Mouse (Mus musculus) myocyte (in vitro differentiated cells): Measurements from ENCODE around the gene Uvrag. TPM values are rescaled to one million over a fixed set of nuclear protein-coding genes. Genes with fewer than 3 reads are reported as not detected.

Experiments used
- H3K27me3 ChIP-seq: one replicate; pipeline ENCODE4 v1.6.1; 2011; ENCODE audit not compliant: control insufficient read depth, insufficient read depth, insufficient read length
- H3K36me3 ChIP-seq: one replicate; pipeline ENCODE4 v1.6.1; 2011; ENCODE audit not compliant: control insufficient read depth, insufficient read depth
- H3K4me2 ChIP-seq: one replicate; pipeline ENCODE4 v1.6.1; 2011; ENCODE audit warnings: low read depth, control low read depth
- H3K4me3 ChIP-seq: one replicate; pipeline ENCODE4 v1.5.1; 2011; ENCODE audit warnings: mild to moderate bottlenecking, control low read depth, moderate library complexity
- H3K79me2 ChIP-seq: one replicate; pipeline ENCODE4 v1.6.1; 2011; ENCODE audit not compliant: control insufficient read depth, insufficient read depth
- H3ac ChIP-seq: one replicate; pipeline ENCODE4 v1.6.1; 2011; ENCODE audit not compliant: control insufficient read depth, insufficient read length
- CEBPB ChIP-seq: IDR thresholded peaks from 2 replicates; pipeline ENCODE4 v1.6.1; 2011; ENCODE audit warnings: mild to moderate bottlenecking, moderate library complexity; ENCODE audit not compliant: poor library complexity, insufficient read depth, severe bottlenecking
- E2F4 ChIP-seq: IDR thresholded peaks from one replicate; pipeline ENCODE4 v1.6.1; 2011; ENCODE audit warnings: mild to moderate bottlenecking, control low read depth, moderate library complexity; ENCODE audit not compliant: insufficient read depth
- MAX ChIP-seq: IDR thresholded peaks from one replicate; pipeline ENCODE4 v1.6.1; 2011; ENCODE audit warnings: low read depth, mild to moderate bottlenecking, control low read depth
- MYOD1 ChIP-seq, 3 experiments: IDR thresholded peaks; one replicate each; pipeline ENCODE4 v1.6.1; 2011; ENCODE audit warnings: control low read depth in 2 of 3, low read depth in 2 of 3, mild to moderate bottlenecking in 2 of 3, moderate library complexity in 1 of 3; ENCODE audit not compliant: insufficient read length in 2 of 3, control insufficient read depth in 1 of 3
- MYOG ChIP-seq, 3 experiments: IDR thresholded peaks; one replicate each; pipeline ENCODE4 v1.6.1; 2011; ENCODE audit warnings: control low read depth in 2 of 3, low read depth in 2 of 3, mild to moderate bottlenecking in 2 of 3; ENCODE audit not compliant: insufficient read length in 2 of 3, control insufficient read depth in 1 of 3, insufficient read depth in 1 of 3
- POLR2A ChIP-seq: IDR thresholded peaks from one replicate; pipeline ENCODE4 v1.6.1; 2011; ENCODE audit warnings: low read depth, mild to moderate bottlenecking, control low read depth, moderate library complexity; ENCODE audit not compliant: insufficient read length
- POLR2AphosphoS2 ChIP-seq: IDR thresholded peaks from one replicate; pipeline ENCODE4 v1.6.1; 2011; ENCODE audit warnings: low read depth, control low read depth; ENCODE audit not compliant: insufficient read length
- REST ChIP-seq: IDR thresholded peaks from one replicate; pipeline ENCODE4 v1.6.1; 2011; ENCODE audit warnings: mild to moderate bottlenecking, control low read depth, moderate library complexity; ENCODE audit not compliant: insufficient read depth, insufficient read length
- SRF ChIP-seq: IDR thresholded peaks from one replicate; pipeline ENCODE4 v1.6.1; 2011; ENCODE audit warnings: low read depth; ENCODE audit not compliant: control insufficient read depth, insufficient read length
- TCF12 ChIP-seq: IDR thresholded peaks from one replicate; pipeline ENCODE4 v1.6.1; 2011; ENCODE audit warnings: mild to moderate bottlenecking, control low read depth; ENCODE audit not compliant: poor library complexity, insufficient read depth, severe bottlenecking
- TCF3 ChIP-seq: IDR thresholded peaks from one replicate; pipeline ENCODE4 v1.6.1; 2011; ENCODE audit warnings: low read depth, control low read depth; ENCODE audit not compliant: insufficient read length
- USF1 ChIP-seq: IDR thresholded peaks from one replicate; pipeline ENCODE4 v1.6.1; 2011; ENCODE audit warnings: low read depth, mild to moderate bottlenecking, control low read depth, moderate library complexity
- polyA plus RNA-seq: library from polyadenylated mRNA; unstranded; fragments of >200 nt; fragmentation: generic; extraction: Trizol; gene quantifications from one replicate; pipeline ENCODE4 v1.2.1, GENCODE M21; 2012; ENCODE audit warnings: missing spikeins

The Uvrag gene
- polyA plus RNA-seq, 1 experiment: 9.0 TPM

DNA sequence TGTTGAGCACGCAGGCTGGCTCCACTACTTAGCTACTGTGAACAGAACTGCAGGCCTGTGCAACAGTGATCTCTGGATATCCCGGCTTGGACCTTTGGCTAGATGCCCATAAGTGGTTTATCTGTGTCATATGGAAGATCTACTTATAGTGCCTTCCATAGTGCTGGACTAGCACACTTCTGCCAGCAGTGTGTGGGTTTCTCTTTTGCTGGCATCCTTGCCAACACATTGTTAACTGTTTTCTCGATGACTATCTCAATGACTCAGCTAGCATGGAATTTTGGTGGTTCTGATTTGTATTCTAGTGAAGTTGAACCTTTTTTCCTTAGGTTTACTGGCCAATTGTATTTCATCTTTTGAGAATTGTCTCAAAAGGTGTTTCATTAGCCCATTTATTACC is 117.0 kb downstream of the Uvrag start:
- H3ac ChIP-seq: no peak overlapping the region
- no peaks in the 10 kb centered on the region for H3K79me2 ChIP-seq
- TF ChIP-seq CEBPB: no peak
- TF ChIP-seq SRF: no peak
- TF ChIP-seq MYOG (IDR thresholded peaks at IDR 0.05; ENCODE audit: control insufficient read depth in 1 of 3, insufficient read depth in 1 of 3, insufficient read length in 2 of 3, low read depth in 2 of 3): no peak
- no peak for TF ChIP-seq POLR2AphosphoS2
- TF ChIP-seq MAX: no peak
- H3K36me3 ChIP-seq: no peaks in the 10 kb centered on the region
- peak overlapping the region; percentile 21 for H3K4me2 ChIP-seq
- H3K4me3 ChIP-seq: no peak overlapping the region
- no peaks in the 10 kb centered on the region for H3K27me3 ChIP-seq

- Histone ChIP-seq H3K4me2 (no peak overlapping the region), H3ac (no peak overlapping the region), H3K36me3 (no peaks in the 10 kb centered on the region), H3K79me2 (no peaks in the 10 kb centered on the region), H3K4me3 (no peak overlapping the region), H3K27me3 (no peaks in the 10 kb centered on the region)
- no peak for TF ChIP-seq TCF3
- no peak for TF ChIP-seq CEBPB
- TF ChIP-seq USF1: no peak
- no peak for TF ChIP-seq MAX
- TF ChIP-seq MYOG (IDR thresholded peaks at IDR 0.05; ENCODE audit: control insufficient read depth in 1 of 3, insufficient read depth in 1 of 3, insufficient read length in 2 of 3, low read depth in 2 of 3): no peak
- TF ChIP-seq SRF: no peak
- TF ChIP-seq MYOD1 (IDR thresholded peaks at IDR 0.05; ENCODE audit: control insufficient read depth in 1 of 3, insufficient read length in 2 of 3, low read depth in 2 of 3): no peak
- TF ChIP-seq TCF12: no peak
- TF ChIP-seq POLR2AphosphoS2: no peak
Measured at GRCm38 (mm10) chr7:99021277-99021676, 119.7 kb downstream of the Uvrag start.

DNA sequence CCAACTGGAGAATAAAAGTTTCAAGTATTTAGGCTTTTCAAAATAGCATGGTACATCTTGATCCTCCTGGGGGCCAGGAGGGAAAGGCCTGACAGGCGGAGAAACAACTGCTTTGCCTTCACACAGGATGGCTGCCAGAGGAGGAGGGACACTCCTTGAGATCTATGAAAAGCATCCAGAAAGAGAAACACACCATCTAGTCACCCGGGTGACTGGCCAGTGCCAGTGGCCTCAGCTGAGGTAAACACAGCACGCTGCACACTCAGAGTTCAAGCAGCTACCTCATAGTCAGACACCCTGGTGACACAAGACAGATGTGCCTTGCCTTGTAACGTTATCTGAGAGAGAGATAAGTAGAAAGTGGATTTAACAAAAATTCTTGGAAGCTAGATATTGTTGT is 120.6 kb downstream of the Uvrag start:
- TF ChIP-seq MYOG (IDR thresholded peaks at IDR 0.05; ENCODE audit: control insufficient read depth in 1 of 3, insufficient read depth in 1 of 3, insufficient read length in 2 of 3, low read depth in 2 of 3) (no peak), SRF (no peak), MYOD1 (IDR thresholded peaks at IDR 0.05; ENCODE audit: control insufficient read depth in 1 of 3, insufficient read length in 2 of 3, low read depth in 2 of 3) (no peak), E2F4 (no peak), POLR2A (no peak), REST (no peak), MAX (no peak), TCF12 (no peak), CEBPB (no peak), POLR2AphosphoS2 (no peak), USF1 (no peak)
- no peaks in the 10 kb centered on the region for H3K79me2 ChIP-seq
- H3K4me3 ChIP-seq: no peak overlapping the region
- no peak overlapping the region for H3K4me2 ChIP-seq
- no peaks in the 10 kb centered on the region for H3K27me3 ChIP-seq
- no peaks in the 10 kb centered on the region for H3K36me3 ChIP-seq
- no peak overlapping the region for H3ac ChIP-seq

DNA sequence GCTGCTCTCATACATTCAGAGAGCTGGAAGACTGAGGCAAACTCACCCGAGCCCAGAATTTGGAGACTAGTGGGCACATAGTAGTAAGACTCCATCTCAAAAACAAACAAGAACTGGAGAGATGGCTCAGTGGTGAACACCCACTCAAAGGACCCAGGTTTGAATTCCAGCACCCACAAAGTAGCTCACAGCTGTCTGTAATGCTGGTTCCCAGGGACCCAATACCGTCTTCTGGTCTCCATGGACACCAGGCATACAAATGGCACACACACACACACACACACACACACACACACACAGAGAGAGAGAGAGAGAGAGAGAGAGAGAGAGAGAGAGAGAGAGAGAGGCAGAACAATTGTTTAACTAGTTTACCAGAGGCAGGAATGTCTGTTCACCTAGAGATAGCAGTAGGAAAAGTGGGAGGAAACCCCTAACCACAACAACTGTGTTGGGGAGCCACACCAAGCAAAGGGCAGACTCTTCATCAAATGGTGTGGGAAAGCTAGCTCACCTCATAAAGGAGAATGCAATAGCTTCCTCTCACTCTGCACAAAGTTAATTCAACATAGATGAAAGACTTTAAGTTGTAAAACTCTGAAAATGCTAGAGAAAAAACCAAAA is 123.6 kb downstream of the Uvrag start:
- Histone ChIP-seq H3K36me3 (no peaks in the 10 kb centered on the region), H3ac (no peak overlapping the region), H3K4me3 (no peak overlapping the region), H3K4me2 (no peak overlapping the region), H3K79me2 (no peaks in the 10 kb centered on the region), H3K27me3 (no peaks in the 10 kb centered on the region)
- no peak for TF ChIP-seq E2F4
- TF ChIP-seq MAX: no peak
- no peak for TF ChIP-seq MYOD1 (IDR thresholded peaks at IDR 0.05; ENCODE audit: control insufficient read depth in 1 of 3, insufficient read length in 2 of 3, low read depth in 2 of 3)
- no peak for TF ChIP-seq SRF
- TF ChIP-seq TCF12: no peak
- no peak for TF ChIP-seq POLR2A
- no peak for TF ChIP-seq TCF3
- TF ChIP-seq CEBPB: no peak
- no peak for TF ChIP-seq REST

- Histone ChIP-seq H3ac (no peak overlapping the region), H3K4me2 (no peak overlapping the region), H3K79me2 (no peaks in the 10 kb centered on the region), H3K27me3 (no peaks in the 10 kb centered on the region), H3K4me3 (no peak overlapping the region), H3K36me3 (no peaks in the 10 kb centered on the region)
- TF ChIP-seq CEBPB (no peak), MYOG (IDR thresholded peaks at IDR 0.05; ENCODE audit: control insufficient read depth in 1 of 3, insufficient read depth in 1 of 3, insufficient read length in 2 of 3, low read depth in 2 of 3) (no peak), MAX (no peak), E2F4 (no peak), TCF3 (no peak), SRF (no peak), REST (no peak), USF1 (no peak), POLR2AphosphoS2 (no peak), POLR2A (no peak), TCF12 (no peak), MYOD1 (IDR thresholded peaks at IDR 0.05; ENCODE audit: control insufficient read depth in 1 of 3, insufficient read length in 2 of 3, low read depth in 2 of 3) (no peak)
Measured at GRCm38 (mm10) chr7:99015914-99016313, 125.0 kb downstream of the Uvrag start.
